Mouse (Mus musculus) left cerebral cortex, postnatal 14 days (tissue): ENCODE results near the gene Hdgfl2. TPM values are rescaled to one million over a fixed set of nuclear protein-coding genes. Genes with fewer than 3 reads are reported as not detected.
A peak's percentile ranks its signal among the peaks of the same experiment; 100 is the strongest.
"Not testable (repeated sequence)": the region's sequence is repeated elsewhere in the genome, so short reads cannot be mapped to it uniquely, and the experiment has no call there.

Experiments used
- DNase-seq, 2 experiments: peaks; one replicate each; pipeline ENCODE4 v3.0.0; 2021 to 2022; ENCODE audit warnings: low spot score in 2 of 2, mixed read lengths in 1 of 2
- intact Hi-C: fragments of 180-260 bp; cut with DNase I; formaldehyde crosslinking; loops from one replicate; pipeline ENCODE4 v1.15.1; 2025
- total RNA-seq, 2 experiments: library from RNA; stranded (reverse); gene quantifications; 2 replicates each; pipeline ENCODE4 v1.2.3; 2021

Gene Hdgfl2
- total RNA-seq, 2 experiments from 2014 or later, result 97.6 to 97.9 TPM

DNA sequence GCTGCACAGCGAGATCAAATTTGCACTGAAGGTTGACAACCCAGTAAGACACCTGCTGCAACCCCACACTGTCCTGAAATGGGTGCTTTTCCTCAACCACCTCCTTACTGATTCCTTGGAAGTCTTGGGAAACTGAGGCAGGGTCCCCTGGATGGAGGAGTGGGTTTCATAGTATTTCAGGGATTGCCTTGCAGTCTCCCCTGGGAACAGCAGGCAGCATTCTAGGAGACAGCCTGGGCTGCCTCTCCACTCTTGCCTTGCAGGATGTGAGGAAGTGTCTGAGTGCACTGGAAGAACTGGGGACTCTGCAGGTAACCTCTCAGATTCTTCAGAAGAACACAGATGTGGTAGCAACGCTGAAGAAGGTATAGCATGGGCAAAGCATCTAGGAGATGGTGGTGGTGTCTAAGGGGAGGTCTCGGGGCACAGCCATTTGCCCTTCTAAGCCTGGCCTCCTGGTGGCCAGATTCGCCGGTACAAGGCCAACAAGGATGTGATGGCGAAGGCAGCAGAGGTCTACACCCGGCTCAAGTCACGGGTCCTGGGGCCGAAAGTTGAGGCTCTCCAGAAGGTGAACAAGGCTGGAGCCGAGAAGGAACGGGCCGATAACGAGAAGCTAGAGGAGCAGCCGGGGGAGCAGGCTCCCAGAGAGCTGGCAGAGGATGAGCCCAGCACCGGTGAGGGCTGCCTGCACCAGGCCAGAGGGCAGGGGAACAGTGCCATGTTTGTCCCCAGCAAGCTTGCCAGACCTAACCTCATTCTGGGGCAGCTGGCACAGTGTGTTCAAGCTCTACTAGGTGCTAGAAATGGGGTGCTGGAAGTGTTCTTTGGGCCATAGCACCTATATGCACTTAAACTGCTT is 19.5 kb downstream of the Hdgfl2 start:
- intact Hi-C loops, result no loop called here
- DNase-seq, result no peak

DNA sequence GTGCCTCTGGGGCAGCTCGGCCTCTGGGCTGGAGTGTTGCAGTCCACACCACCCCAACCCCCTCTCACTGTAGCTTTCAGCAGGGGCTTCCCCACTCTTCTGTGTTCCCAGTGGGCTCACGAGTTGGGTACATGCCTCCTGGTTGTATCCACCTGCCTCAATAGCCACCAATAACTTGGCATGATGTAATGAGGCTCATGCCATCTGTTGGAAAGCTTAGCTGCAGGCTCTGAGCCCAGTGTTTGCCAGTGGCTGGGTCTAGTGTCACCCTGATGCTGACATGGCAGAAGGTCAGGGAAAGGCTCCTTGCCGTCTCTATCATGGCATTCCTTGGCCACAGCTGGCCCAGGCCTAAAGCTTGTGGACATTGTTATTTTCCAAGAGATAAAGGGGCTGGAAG is 21.4 kb downstream of the Hdgfl2 start:
- intact Hi-C loops, result no loop called here

DNA sequence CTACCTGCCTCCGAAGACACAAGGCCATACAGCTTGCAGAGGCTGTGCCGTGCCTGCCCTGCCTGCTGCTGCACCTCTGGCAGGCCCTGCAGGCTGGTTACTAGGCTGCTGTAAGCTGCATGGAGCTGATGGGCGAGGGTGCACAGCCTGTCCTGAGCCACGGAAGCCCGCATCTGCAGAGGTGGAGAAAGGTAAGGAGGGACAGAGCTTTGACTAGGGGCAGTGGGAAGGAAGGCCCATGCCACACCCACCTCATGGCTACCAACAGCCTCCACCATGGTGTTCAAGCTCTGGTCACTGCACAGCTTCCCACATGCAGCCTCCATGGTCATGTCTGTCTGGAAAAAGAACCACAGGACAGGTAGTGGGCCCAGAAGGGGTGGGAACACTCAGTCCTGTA is 22.7 kb downstream of the Hdgfl2 start:
- intact Hi-C loops, result no loop called here
- DNase-seq, result no peak

More for the DNA sequence above, 21.4 kb downstream of the Hdgfl2 start:
- DNase-seq, result no peak

DNA sequence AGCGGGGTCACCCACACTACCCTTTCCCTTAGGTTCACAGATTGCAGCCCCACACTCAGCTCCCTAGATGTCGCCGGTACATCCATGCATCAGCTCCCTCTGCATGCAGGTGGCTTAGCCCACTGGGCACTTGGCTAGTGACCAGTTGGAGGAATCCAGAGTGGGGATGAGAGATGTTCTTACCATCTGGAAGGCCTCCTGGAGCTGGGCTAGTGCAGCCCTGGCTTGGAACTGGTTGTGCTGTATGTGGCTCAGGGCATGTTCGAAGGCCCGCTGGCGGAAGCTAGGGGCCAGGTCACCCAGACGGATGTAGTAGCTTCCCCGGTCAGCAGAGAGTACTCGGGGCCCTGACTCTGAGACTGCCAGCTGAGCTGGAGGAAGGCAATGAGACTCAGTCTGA is 23.5 kb downstream of the Hdgfl2 start:
- DNase-seq, result no peak
- intact Hi-C loops, result no loop called here

DNA sequence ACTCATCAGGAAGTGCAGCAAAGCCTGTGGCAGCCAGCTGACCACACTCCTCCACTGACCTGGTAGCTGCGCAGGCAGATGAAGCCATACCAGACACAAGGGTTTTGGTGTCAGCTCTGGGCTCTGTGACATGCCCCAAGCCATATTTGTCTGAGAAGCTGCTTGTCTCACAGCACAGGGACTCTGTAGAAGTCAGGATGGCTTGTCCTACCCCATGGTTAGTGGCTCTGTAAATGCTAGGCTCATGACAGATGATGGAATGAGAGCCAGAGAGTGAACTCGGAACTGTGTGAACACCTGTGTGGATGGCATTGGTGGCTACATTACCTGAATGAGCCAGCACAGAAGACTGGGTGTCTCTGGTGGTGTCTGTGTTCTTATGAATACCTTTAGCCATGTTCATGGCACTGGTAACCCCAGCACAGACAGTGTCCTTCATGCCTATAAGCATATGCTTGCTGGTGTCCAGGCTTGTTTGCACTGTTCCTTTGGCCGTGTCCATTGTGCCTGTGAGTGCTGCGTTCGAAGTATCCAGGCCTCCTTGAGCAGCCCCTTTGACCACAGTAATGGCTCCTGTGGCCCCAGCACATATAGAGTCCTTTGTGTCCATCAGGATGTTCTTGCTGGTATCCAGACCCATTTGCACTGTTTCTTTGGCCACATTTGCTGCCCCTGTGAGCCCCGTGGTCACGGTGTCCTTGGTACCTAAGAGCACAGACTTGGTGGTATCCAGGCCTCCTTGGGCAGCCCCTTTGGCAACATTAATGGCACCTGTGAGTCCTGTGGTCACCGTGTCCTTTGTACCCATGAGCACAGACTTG is 24.2 kb downstream of the Hdgfl2 start:
- DNase-seq, result no peak

DNA sequence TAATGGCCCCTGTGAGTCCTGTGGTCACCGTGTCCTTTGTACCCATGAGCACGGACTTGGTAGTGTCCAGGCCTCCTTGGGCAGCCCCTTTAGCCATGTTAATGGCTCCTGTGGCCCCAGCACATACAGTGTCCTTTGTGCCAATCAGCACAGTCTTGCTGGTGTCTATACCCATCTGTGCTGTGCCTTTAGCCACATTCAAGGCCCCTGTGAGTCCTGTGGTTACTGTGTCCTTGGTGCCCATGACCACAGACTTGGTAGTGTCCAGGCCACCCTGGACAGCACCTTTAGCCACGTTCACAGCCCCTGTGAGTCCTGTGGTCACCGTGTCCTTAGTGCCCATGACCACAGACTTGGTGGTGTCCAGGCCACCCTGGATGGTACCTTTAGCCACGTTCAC is 25.4 kb downstream of the Hdgfl2 start:
- intact Hi-C loops, DNase-seq: not testable (repeated sequence)

More for the DNA sequence above, 24.2 kb downstream of the Hdgfl2 start:
- intact Hi-C loops, result no loop called here

DNA sequence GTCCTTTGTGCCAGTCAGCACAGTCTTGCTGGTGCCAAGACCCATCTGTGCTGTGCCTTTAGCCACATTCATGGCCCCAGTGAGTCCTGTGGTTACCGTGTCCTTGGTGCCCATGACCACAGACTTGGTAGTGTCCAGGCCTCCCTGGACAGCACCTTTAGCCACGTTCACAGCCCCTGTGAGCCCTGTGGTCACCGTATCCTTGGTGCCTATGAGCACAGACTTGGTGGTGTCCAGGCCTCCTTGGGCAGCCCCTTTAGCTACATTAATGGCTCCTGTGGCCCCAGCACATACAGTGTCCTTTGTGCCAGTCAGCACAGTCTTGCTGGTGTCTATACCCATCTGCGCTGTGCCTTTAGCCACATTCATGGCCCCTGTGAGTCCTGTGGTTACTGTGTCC is 27.0 kb downstream of the Hdgfl2 start:
- DNase-seq, intact Hi-C loops: not testable (repeated sequence)

DNA sequence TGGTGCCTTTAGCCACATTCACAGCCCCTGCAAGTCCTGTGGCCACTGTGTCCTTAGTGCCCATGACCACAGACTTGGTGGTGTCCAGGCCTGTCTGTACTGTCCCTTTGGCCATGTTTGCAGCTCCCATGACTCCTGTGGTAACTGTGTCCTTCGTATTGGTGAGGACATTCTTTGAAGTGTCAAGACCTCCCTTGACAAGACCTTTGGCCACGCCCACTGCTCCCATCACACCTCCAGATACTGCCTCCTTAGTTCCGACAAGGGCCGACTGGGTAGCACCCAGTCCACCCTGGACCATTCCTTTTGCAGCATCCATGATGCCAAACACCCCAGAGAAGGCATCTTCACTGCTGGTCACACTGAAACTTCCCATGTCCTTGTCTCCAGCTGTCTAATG is 27.5 kb downstream of the Hdgfl2 start:
- no peak for DNase-seq
- intact Hi-C loops, result no loop called here

DNA sequence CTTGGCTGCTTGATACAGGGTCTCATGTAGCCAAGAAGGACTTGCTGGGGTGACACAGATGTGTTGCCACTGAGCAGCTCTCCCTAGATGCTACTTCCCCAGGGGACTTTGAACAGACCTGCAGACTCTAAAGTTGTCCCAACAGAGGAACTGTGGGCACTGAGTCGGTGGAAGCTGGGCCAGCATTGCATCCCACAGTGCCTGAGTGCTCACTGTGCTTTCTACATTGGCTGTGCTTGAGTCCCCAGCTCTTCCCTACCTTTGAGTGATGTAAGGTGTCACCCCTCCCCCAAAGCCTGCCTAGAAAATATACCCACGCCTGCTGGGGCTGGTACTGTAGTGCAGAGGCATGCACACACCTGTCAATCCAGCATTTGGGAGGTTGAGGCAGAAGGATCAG is 28.3 kb downstream of the Hdgfl2 start:
- no peak for DNase-seq
- intact Hi-C loops, result no loop called here

DNA sequence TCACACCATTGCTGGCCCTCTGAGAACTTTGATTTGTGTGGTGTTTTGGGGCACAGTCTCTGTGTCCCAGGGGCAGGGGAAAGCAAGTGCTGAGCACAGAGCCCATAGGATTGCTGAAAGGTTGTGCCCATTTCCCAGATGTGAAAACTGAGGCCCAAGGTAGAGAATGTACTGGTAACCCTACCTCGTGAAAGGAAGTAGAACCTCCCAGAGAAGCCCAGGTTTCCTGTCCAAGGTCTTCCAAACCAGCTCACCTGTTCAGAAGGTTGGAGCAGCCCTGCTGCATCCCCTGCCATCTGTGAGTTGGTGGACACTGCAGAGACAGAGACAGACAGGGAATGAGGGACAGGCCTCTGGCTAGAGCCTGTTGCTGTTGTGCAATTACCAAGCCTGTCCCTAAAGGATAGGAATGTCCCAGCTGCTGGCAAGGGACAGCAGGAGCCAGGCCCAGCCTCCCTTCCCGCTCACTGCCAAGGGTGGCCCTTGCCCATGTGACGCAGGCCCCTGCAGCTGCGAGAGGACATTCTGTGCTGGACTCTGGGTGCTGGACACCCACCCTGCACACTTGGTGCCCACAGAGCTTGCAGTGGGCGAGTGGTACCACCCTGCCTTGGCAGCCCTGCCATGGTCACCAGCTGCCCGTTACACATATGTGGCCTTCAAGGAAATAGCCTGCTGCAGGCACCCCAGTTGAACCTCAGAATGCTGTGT is 29.1 kb downstream of the Hdgfl2 start:
- intact Hi-C loops, result no loop called here
- peak; percentile 61 to 86 for DNase-seq

DNA sequence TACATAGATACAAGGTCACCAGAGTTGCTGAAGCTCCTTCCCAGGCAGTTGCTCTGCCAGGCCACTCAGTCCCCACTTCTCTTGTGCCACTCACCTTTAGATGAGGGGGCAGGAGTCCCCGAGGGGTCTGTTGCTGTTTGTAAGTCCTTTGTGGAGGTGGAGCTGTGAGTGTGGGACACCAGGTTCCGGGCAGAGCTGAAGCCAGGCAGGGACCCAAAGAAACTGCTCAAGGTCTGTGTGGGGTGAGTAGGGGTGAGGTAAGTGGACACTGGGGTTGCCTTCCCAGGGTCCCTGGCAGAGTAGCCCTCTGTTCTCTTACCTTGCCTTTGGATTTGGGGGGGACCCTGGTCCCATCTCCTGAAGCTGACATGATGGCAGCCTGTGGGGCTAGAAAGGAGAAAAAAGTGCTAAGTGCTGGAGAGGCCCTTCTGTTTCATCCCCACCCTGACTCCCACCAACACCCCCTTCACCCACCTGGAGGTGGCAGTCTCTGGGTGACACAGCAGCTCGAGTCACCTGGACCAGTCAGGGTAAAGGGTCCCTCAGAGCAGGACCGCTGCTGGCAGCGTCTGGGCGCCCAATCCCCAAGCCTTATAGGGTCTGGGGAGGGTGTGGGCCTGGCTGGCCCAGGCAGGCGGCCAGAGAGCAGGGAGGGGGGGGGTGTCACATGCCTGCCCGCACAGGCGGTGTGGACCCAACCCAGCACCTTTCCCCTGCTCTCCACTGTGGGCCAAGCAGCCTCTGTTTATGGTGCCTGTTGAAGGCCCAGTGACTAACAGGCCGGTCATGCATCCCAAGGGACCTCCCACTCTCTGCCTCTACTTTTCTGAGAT is 30.0 kb downstream of the Hdgfl2 start, which contains the start of gene Plin4:
Gene Plin4, minus strand, starts transcription at position 585 of the 833 bp plus-strand sequence.
- no peak for DNase-seq
- intact Hi-C loops, result no loop called here

DNA sequence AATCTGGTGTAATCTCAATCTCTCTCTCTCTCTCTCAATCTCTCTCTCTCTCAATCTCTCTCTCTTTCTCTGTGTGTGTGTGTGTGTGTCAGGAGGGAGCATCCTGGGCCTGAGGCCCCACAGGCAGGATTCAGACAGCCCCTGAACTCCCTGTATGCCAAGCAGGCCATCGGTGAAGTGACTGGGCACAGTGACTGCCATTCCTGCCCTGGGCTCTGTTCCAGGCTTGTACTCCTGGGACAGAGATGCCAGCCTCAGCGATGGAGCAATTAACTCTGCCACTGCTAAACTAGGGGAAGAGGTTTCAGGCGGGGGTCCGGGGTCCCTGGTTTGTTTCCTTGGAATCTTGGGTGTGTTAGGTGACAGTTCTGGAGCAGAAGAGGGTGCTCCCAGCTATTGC is 31.1 kb downstream of the Hdgfl2 start:
- intact Hi-C loops, result no loop called here
- peak in 1 of 2 experiments; percentile 39 for DNase-seq

DNA sequence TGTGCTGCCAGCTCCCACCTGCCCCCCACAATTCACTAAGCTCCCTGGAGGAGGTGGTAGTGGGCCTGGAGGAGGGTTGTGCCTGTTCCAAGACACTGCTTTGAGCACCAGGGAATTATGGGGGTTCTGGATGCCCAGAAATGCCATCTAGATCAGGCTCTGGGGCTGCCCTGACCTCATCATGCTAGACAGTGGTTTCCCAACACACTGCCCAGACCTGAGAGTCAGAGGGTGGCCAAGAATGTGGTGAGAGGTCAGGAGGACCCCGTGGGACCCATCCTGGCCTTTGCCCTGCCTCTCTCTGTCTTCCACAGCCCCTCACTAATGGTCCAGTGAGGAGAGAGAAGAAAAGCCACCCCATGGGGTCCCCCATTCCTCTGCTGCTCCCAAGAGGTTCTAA is 31.6 kb downstream of the Hdgfl2 start:
- intact Hi-C loops, result no loop called here
- no peak for DNase-seq

DNA sequence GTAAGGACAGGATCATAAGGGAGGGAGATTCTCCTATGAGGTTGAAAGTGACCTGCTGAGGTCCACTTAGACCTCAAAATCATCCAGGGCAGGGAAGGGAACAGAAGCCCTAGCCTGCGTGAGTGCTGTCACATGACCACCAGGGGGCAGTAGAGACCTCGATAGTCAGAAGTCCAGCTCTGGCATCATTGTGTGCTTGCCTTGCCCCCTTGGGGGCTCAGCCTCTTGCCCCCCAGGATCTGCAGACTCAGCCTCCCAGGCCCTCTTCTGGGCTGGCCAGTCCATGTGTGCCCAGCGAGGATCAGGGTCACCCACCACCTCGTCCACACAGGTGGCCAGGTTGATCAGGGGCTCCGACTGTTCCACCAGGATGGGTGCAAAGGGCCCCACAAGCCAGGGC is 32.4 kb downstream of the Hdgfl2 start:
- peak; percentile 64 to 75 for DNase-seq
- intact Hi-C loops, result no loop called here

DNA sequence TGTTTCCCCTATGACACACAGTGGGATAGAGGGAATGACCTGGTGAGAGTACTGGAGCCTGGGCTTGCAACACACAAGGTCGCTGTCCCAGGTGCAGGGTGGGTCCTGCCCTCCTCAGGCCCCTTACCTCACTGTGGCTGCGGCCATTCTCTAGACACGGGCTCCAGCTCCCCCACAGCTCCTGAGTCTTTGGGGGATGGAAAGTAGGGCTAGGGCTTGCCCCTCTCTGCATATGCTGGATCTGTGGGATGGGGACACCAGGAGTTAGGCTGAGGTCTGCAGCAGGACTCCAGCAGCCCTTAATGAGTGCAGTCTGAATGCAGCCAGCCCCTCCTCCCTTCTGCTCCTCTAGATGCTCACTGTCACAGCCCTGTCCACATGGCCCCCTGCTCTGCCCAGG is 33.3 kb downstream of the Hdgfl2 start:
- DNase-seq, result no peak
- intact Hi-C loops, result no loop called here

DNA sequence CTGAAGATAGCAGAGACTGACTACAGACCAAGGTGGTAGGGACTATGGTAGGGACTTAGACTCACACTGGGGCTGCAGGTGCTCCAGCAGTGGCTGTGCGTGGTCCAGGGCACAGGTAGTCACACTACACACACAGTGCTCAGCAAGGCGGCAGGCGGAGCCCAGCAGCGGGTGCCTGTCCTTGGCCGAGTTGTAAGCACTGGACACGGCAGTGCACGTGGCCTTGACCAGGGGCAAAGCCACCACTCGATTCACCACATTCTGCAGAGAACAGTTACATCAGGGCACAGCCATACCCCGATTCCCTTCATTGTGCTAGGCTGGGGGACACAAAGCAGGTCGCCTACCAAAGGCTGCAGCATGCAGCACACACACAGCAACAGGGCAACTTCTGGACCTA is 36.8 kb downstream of the Hdgfl2 start:
- intact Hi-C loops, result no loop called here
- DNase-seq, result no peak

DNA sequence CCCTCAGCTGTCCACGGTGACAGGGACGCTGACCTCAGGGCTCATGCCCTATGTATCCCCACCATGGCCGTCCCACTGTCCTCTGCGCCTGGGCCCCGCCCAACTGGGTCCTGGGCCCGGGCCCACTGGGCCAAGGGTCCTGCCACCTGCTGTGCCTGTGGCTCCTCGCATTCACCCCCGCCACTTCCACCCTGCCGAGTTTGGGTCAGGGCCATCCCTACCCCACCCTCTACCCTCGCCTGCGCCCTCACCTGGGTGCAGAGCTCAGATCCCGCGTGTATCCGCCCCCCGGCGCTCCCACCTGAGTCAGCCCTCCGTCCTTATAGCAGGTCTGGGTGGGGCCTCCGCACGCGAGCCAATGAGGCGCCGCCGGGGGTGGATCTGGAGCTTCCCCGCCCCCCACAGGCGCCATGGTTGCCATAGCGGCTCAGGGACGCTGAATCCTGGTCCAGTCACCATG is 37.8 kb downstream of the Hdgfl2 start, which contains the start of gene Plin5:
Gene Plin5, minus strand, starts transcription at position 346 of the 460 bp plus-strand sequence.
- peak; percentile 53 to 64 for DNase-seq
- intact Hi-C loops, result no loop called here

DNA sequence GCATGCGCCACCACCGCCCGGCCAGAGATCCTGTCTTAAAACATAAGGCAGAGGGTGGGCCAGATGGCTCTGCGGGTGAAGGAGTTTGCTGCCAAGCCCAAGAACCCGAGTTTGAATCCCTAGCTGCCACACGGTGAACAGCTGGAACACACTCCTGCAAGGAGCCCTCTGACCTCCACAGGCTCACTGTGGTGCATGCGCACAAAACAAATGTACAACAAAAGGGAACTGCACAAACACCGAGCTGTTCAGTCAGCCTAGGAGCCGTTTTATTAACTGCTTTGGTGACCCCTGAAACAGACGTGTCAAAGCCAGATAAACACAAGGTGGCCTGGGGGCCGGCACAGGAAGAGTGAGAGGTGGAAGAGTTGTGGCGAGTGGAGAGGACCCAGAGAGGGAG is 40.0 kb downstream of the Hdgfl2 start:
- intact Hi-C loops, result no loop called here
- no peak for DNase-seq
